Mouse (Mus musculus) ES-Bruce4 (cell line): ENCODE results near the gene Akap11.

ENCODE experiments used
- CTCF ChIP-seq: IDR thresholded peaks from one replicate; pipeline ENCODE4 v1.8.1; 2011; ENCODE audit warnings: low read depth, low read length
- EP300 ChIP-seq: IDR thresholded peaks from 2 replicates; pipeline ENCODE4 v1.6.1; 2011; ENCODE audit warnings: low read depth, low read length; ENCODE audit not compliant: insufficient read depth
- POLR2A ChIP-seq: IDR thresholded peaks from one replicate; pipeline ENCODE4 v1.8.1; 2011; ENCODE audit warnings: low read length; ENCODE audit not compliant: insufficient read depth

- TF ChIP-seq POLR2A (no peak), CTCF (no peak), EP300 (no peak)
Observed at GRCm38 (mm10) chr14:78448807-78449406, 87.7 kb downstream of the Akap11 start.
